Mouse (Mus musculus): ENCODE data around the gene Map2k7.
"Not testable (repeated sequence)": the region's sequence is repeated elsewhere in the genome, so short reads cannot be mapped to it uniquely, and the experiment has no call there.

Gene Map2k7

DNA sequence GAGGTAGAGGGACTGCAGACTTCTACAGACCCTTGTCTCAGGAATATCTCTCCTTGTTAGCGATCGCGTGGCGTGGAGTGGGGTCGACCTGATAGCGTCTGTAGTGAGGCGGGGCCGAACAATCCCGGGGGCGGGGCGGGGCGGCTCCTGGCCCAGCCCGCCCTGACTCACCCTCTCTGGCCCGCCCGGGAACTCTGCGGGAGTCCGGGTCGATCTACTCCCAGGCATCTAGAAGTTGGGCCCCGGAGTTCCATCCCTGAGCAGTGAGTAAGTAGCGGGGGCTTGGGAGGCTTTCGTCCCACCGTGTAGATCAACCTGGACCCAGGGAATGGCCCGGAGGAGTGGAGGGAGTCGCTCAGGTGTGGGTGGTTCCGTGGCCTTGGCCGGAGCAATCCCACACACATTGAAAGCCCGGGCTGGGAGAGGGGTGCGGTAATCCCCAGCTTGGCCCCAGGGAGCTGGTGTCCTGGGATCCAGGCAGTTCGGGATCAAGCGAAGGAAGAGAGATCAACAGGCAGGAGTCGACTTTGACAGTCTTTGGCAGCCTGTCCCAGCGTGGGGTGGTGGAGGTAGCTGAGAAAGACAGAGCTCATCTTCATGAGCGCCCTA, 11.7 kb upstream of the Map2k7 start, which contains the start of gene Lrrc8e:
Gene Lrrc8e (plus strand): TSS at position 89 of the 609 bp plus-strand sequence.
- DNase-seq (ENCODE audit: extremely low spot score, low spot score) = no peak

GRCm38 (mm10) chr8:4227919-4228318, 10.6 kb upstream of the Map2k7 start:
- no peak for DNase-seq (ENCODE audit: extremely low spot score, low spot score)

- DNase-seq (ENCODE audit: extremely low spot score, low spot score) = no peak
Measured at GRCm38 (mm10) chr8:4229784-4230183, 8.8 kb upstream of the Map2k7 start.

- no peak for DNase-seq (ENCODE audit: extremely low spot score, low spot score)
Measured at GRCm38 (mm10) chr8:4230612-4231351, 7.8 kb upstream of the Map2k7 start.

GRCm38 (mm10) chr8:4237814-4238433, 616 bp upstream of the Map2k7 start:
- DNase-seq (ENCODE audit: extremely low spot score, low spot score) = no peak

- no peak for DNase-seq (ENCODE audit: extremely low spot score, low spot score)
Measured at GRCm38 (mm10) chr8:4239193-4239890, 802 bp downstream of the Map2k7 start.

- no peak for DNase-seq (ENCODE audit: extremely low spot score, low spot score)
Measured at GRCm38 (mm10) chr8:4245061-4245460, 6.5 kb downstream of the Map2k7 start.

DNA sequence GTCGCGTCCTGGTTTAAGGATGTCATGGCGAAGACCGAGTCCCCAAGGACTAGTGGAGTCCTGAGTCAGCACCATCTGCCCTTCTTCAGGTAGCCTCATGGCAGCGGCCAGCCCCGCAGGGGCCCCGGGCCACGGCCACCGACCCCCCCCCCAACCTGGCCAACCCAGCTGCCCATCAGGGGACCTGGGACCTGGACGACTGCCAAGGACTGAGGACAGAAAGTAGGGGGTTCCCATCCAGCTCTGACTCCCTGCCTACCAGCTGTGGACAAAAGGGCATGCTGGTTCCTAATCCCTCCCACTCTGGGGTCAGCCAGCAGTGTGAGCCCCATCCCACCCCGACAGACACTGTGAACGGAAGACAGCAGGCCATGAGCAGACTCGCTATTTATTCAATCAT, 7.2 kb downstream of the Map2k7 start:
- DNase-seq (ENCODE audit: extremely low spot score, low spot score) = no peak

GRCm38 (mm10) chr8:4247241-4247640, 8.7 kb downstream of the Map2k7 start:
- DNase-seq (ENCODE audit: extremely low spot score, low spot score) = no peak

- DNase-seq (ENCODE audit: extremely low spot score, low spot score) = no peak
Measured at GRCm38 (mm10) chr8:4247951-4248540, 9.5 kb downstream of the Map2k7 start, which contains the start of gene Tgfbr3l. TSS of gene Tgfbr3l (plus strand) at chr8:4248214.

GRCm38 (mm10) chr8:4249213-4249612, 10.7 kb downstream of the Map2k7 start:
- peak; percentile 53 for DNase-seq (ENCODE audit: extremely low spot score, low spot score)

GRCm38 (mm10) chr8:4250306-4250970, 11.9 kb downstream of the Map2k7 start:
- peak; percentile 85 for DNase-seq (ENCODE audit: extremely low spot score, low spot score)

GRCm38 (mm10) chr8:4252116-4252760, 13.7 kb downstream of the Map2k7 start:
- DNase-seq (ENCODE audit: extremely low spot score, low spot score) = no peak

GRCm38 (mm10) chr8:4252934-4253841, 14.6 kb downstream of the Map2k7 start, which contains the start of gene Snapc2:
TSS of gene Snapc2 (plus strand) at chr8:4253080.
- DNase-seq (ENCODE audit: extremely low spot score, low spot score) = peak; percentile 96

DNA sequence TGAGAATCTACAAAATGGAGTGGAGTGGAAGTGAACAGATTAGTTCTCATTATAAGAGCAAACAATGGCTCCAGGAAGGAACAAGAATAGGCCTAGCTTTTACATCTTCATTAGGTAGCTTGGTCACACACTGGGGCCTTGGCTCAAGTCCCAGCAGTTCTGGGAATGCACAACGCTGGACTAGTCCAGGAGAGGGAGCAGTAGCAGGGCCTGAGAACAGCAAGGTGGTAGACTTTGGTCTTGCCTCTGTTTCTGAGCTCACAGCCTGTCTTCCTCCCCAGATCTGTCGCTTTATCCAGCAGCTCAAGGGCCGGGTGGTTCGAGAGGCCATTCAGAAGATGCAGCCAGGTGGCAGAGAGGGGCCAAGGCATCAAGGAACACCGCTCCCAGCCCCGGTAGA, 15.5 kb downstream of the Map2k7 start:
- no peak for DNase-seq (ENCODE audit: extremely low spot score, low spot score)

- not testable (repeated sequence) for DNase-seq (ENCODE audit: extremely low spot score, low spot score)
Measured at GRCm38 (mm10) chr8:4255471-4255870, 16.9 kb downstream of the Map2k7 start.

GRCm38 (mm10) chr8:4256911-4257310, 18.4 kb downstream of the Map2k7 start:
- DNase-seq (ENCODE audit: extremely low spot score, low spot score) = no peak

- no peak for DNase-seq (ENCODE audit: extremely low spot score, low spot score)
Measured at GRCm38 (mm10) chr8:4257350-4257749, 18.8 kb downstream of the Map2k7 start.

GRCm38 (mm10) chr8:4258233-4258632, 19.7 kb downstream of the Map2k7 start:
- peak; percentile 92 for DNase-seq (ENCODE audit: extremely low spot score, low spot score)

Measured in neural tube, embryonic 10.5 days (tissue).